Mouse (Mus musculus): Measurements from ENCODE around the gene Polm.

DNA sequence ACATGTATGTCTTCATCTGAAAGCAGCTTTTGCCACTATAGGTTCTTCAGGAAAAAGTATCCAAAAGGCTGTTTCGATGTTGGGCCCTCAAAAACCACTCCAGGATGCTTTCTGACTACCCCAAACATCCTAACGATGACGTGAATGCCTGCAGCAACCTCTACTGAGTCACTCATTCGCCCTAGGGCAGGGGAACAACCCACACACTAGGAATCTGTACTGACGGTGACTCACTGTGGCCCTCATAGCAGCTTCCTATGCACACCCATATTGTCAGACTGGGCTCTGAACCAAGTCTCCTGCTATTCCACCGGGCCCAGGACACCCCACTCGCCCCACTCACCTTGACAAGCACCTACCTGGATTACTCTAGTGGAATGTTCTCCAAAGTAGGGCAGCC lies 2.8 kb downstream of the Polm start:
- no peak for TF ChIP-seq POLR2A (IDR thresholded peaks at IDR 0.05; ENCODE audit: low read depth, low read length)
- TF ChIP-seq CTCF (IDR thresholded peaks at IDR 0.05; ENCODE audit: extremely low read depth, insufficient read length, insufficient replicate concordance, low read depth, low read length) = no peak

All from small intestine, adult 2 months (tissue).